Mouse (Mus musculus) heart, postnatal 14 days (tissue): Measurements from ENCODE around the gene Gm9903. TPM values are rescaled to one million over a fixed set of nuclear protein-coding genes. Genes with fewer than 3 reads are reported as not detected.

Experiments
- DNase-seq, 2 experiments: peaks; one replicate each; pipeline ENCODE4 v3.0.0; 2021 to 2022
- intact Hi-C: fragments of 180-260 bp; cut with DNase I; formaldehyde crosslinking; loops from one replicate; pipeline ENCODE4 v1.15.1; 2025
- long read RNA-seq, 2 experiments: library from polyadenylated mRNA; stranded (forward); transcript quantifications; one replicate each; pipeline ENCODE4 v2.0.0; 2021
- total RNA-seq, 2 experiments: library from RNA; stranded (reverse); gene quantifications; 2 replicates each; pipeline ENCODE4 v1.2.3; 2021

The Gm9903 gene
- total RNA-seq, result 1 to 10 TPM; 1.4 TPM
- long read RNA-seq, experiment 1, partial matches to known transcripts, result 0 of 1 reads
- long read RNA-seq, experiment 1, other reads (novel, unspliced or antisense), result 0 of 1 reads
- long read RNA-seq, experiment 2, partial matches to known transcripts, result 0 of 1 reads
- long read RNA-seq, experiment 2, other reads (novel, unspliced or antisense), result 0 of 1 reads

DNA sequence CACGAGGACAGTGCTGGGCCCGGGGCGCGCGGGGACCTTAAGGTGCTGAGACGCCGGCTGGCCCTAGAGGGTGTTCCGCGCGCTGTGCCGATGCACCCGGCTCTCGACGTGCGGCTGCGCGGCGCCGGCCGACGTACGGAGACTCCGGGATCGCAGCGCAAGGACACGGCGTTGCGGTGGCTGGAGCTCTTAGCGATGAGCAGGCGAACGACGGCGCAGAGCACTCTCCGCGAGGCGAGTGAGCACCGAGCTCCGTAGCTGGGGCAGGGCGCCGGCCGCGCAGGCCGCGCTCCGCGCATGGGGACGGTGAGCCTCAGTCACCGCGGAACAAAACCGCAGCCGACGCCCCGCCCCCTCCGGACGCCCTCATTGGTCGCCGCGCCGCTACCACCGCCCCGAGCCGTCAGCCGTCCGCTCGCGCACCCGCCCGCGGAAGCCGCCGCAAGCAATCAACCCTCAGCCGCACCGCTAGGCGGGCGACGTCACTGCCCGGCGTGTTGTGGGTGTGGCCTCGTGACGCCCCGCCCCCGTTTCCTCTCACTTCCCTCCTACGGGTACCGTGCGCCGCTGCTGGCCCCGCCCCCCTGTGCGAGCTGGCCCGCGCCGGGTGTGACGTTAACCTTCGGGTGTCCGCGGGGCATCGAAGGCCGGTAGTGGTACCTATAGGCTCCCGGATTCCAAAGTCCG, at the start of gene Gm9903, which contains the start of gene Fam53a:
TSS of gene Gm9903 (plus strand) at position 625 of the 687 bp plus-strand sequence.
TSS of gene Fam53a (minus strand) at position 335 of the 687 bp plus-strand sequence.
- peak; percentile 100 for DNase-seq
- intact Hi-C loops, result no loop called here

- intact Hi-C loops, result no loop called here
These were observed 49.4 kb upstream of the Gm9903 start for GRCm38 (mm10) chr5:33580336-33580735.

GRCm38 (mm10) chr5:33587498-33588058, 42.1 kb upstream of the Gm9903 start:
- intact Hi-C loops, result loop anchor here (2.0 kb wide), 1 partner anchor 193 kb away; no protein-coding TSS in a partner anchor
- DNase-seq, result no peak

More at GRCm38 (mm10) chr5:33580336-33580735, 49.4 kb upstream of the Gm9903 start:
- DNase-seq, result no peak

GRCm38 (mm10) chr5:33588066-33588465, 41.7 kb upstream of the Gm9903 start:
- no peak for DNase-seq
- intact Hi-C loops, result loop anchor here (2.0 kb wide), 1 partner anchor 193 kb away; no protein-coding TSS in a partner anchor

- intact Hi-C loops, result loop anchor here (2.0 kb wide), 1 partner anchor 195 kb away; no protein-coding TSS in a partner anchor
- DNase-seq, result peak; percentile 80 to 86
These were observed 40.4 kb upstream of the Gm9903 start for GRCm38 (mm10) chr5:33589221-33589888.

DNA sequence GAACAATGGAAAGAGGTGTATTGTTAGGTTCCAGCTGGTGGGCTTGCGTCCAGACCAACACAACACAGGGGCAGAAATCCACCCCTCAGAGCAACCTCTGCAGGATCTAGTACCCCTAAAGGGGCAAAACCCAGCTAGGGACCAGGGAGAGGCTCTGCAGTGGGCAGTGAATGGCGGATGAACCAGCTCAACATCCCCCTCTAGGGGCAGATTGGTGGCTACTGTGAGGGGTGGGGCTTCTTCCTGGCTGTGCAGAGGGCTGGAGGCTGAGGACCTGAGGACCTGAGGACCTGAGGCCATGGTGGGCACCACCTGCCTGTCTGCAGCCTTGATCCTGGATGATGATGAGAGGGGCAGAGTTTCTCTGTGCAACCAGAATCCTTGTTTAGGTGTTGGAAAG, 36.1 kb upstream of the Gm9903 start:
- intact Hi-C loops, result no loop called here
- no peak for DNase-seq

DNA sequence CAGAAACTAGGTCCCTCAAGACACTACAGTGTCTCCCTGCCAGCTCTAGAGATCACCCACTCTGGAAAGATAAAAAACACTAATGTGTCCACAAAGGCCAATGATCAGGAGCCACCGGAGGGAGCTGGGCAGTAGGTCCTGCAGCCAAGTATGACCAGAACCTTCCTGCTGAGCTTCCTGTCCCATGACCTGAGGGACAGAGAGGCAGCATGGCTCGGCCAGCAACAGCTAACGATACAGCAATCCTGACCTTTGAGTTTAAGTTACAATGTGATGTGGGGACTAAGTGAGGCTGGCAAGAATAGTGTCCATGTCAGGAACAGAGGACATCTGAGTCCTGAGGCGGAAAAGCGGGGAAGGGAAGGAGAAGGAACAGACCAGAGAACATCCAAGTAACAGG, 24.4 kb upstream of the Gm9903 start:
- intact Hi-C loops, result no loop called here
- DNase-seq, result no peak

GRCm38 (mm10) chr5:33606631-33607030, 23.1 kb upstream of the Gm9903 start:
- DNase-seq, result no peak
- intact Hi-C loops, result no loop called here

DNA sequence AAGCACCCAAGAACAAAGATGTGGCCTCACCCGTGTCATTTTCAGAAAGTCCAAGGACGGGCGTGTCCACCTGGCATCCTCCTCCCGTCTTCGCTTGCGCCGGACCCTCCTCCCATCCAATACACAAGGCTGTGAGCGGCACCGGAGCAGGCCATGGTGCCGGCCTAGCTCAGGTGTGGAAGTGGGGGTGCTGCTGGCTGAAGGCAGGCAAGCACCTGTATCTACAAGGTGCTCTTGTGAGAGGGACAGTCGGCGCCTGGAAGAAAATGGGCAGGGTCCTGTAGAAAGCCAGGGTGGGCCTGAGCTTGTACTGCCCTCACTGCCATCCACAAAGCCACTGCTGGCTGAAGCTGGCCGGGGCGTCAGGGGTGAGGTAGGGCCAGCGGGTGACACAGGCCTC, 22.3 kb upstream of the Gm9903 start:
- DNase-seq, result no peak
- intact Hi-C loops, result no loop called here

GRCm38 (mm10) chr5:33609226-33609625, 20.5 kb upstream of the Gm9903 start:
- intact Hi-C loops, result no loop called here
- DNase-seq, result no peak

GRCm38 (mm10) chr5:33611795-33612194, 17.9 kb upstream of the Gm9903 start:
- intact Hi-C loops, result no loop called here
- no peak for DNase-seq

DNA sequence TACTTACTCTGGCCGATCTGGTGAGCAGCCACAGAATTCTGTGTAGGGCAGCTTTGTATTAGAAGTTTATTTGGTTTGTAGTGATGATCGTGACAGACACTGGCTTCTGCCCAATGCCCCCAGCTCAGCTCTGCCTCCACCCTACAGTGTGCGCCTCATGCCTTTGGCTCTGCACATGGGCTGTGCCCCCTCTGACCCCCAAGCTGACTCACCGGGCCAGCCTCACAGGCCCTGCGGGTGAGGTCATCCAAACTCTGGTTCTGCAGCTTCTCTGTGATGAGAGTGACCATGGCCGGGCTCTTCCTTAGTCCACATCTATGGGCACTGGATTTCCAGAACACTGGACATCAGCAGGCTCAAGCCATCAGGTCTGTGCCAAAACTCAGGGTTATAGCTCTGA, 15.3 kb upstream of the Gm9903 start:
- intact Hi-C loops, result no loop called here
- no peak for DNase-seq

DNA sequence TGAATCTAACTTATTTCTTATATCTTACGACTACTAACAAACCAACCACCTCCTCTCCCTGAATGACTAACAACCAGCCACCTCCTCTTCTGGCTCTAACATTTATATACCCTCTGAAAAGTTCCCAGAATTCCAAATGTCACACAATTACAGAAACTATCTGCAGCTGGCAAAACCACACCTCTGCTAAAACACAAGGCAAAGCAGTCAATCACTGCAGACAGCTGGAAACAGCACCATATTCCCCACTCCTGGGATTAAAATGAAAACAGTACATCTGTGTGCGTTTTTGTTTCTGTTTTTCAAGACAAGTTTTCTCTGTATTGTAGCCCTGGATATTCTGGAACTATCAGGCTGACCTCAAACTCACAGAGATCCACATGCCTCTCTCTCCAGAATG, 7.1 kb upstream of the Gm9903 start:
- no peak for DNase-seq
- intact Hi-C loops, result no loop called here

DNA sequence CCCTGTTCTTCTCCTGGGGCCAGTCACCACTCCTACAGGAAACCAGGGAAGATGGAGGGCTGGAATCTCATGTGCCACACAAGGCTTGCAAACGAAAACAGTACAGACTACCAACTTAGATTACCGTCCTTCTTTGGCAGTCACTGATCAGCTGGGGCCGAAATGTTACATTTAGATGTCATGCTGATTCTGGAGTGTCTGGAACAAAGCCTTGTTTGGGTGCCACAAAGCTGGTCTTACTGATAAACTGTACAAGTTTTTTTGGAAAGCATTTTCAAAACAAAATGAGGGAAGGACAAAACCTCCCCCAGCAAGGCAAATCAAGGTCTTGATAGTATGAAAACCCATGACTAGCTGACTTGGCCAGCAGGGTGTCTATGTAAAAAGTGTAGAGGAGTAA, 6.0 kb upstream of the Gm9903 start:
- intact Hi-C loops, result no loop called here

DNA sequence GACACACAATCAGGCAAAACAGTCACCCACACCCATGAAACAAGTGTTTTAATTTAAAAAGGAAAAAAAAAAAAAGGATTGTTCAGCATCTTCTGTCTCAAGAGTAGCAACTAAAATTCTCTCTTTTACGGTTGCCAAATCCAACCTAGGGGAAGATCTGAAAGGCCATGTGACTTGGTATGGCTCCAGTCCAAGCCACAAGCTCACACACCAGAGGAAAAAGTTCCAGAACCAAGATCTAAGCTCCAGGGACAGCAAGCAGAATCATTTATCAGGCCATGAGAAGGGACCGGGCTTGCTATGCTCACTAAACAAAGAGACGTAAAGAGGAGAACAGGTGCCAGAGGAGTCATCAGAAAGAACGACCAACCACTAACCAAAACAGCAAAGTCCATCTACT, 1.8 kb upstream of the Gm9903 start:
- DNase-seq, result no peak

More for the DNA sequence above, 6.0 kb upstream of the Gm9903 start:
- DNase-seq, result no peak

GRCm38 (mm10) chr5:33628820-33629300, 865 bp upstream of the Gm9903 start:
- intact Hi-C loops, result no loop called here
- DNase-seq, result peak in 1 of 2 experiments; percentile 59

More for the DNA sequence above, 1.8 kb upstream of the Gm9903 start:
- intact Hi-C loops, result no loop called here

DNA sequence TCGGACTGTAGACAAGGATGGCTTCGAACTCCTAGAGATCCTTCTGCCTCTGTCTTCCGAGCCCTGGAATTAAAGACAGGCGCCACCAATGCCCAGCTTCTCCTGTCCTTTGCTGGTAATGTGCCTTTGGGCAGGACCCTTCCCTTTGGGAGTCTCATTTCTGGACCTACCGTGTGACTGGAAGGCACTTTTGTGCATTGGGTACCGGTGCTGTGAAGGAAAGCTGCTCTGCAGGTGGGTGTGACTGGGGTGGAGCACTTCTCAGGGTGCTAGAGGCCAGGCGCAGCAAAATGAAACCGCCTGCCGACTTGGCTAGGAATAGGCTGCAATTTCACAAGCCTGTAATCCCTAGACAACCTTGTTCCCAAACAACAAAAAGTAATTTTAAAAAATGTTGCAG, 336 bp downstream of the Gm9903 start:
- peak; percentile 40 to 47 for DNase-seq
- intact Hi-C loops, result no loop called here

DNA sequence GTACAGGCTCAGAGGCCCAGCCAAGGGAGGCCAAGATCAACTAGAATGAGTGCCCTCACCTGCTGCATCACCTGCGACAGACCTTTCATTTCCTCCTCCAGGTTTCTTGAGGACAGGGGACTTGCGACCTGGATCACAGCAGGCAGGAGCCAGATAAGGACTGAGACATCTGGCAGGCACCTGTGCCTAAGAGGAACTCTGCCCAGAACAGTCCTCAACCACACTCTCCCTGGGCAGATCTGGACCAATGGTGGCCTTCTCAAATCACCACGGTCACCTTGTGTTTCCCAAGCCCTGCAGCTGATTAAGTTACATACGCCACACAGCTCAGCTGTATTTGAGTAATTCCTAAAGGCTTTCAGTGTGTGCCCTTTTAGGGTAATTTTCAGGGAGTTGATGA, 890 bp downstream of the Gm9903 start:
- intact Hi-C loops, result no loop called here

GRCm38 (mm10) chr5:33632526-33632925, 2.8 kb downstream of the Gm9903 start:
- intact Hi-C loops, result no loop called here
- DNase-seq, result no peak

More for the DNA sequence above, 890 bp downstream of the Gm9903 start:
- peak in 1 of 2 experiments; percentile 28 for DNase-seq

DNA sequence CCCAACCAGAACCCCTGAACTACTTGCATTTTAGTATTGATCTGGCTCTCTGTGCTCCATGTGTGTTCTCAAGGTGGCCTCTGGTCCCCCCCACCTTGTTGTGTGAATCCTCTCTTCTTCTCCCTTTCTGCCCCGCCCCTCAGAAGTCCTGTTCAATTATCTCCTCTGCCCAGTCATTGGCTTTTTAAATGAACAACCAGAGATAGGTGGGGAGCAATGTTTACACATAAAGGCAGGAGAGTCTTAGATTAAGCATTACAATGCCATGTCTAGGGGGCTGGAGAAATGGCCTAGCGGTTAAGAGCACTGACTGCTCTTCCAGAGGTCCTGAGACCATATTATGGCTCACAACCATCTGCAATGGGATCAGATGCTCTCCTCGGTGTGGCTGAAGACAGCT, 5.6 kb downstream of the Gm9903 start:
- intact Hi-C loops, result no loop called here

More for the DNA sequence above, 5.6 kb downstream of the Gm9903 start:
- no peak for DNase-seq
